Mouse (Mus musculus) megakaryocyte, adult 5-6 weeks (primary cell): Measurements from ENCODE around the gene Alk. TPM values are rescaled to one million over a fixed set of nuclear protein-coding genes. Genes with fewer than 3 reads are reported as not detected.

Experiments
- ATAC-seq: 2 replicates; pipeline ENCODE4 v1.8.0; 2016; ENCODE audit warnings: mild to moderate bottlenecking, inconsistent platforms; ENCODE audit not compliant: poor library complexity, severe bottlenecking
- total RNA-seq, 2 experiments: library from RNA; stranded (forward) in 1 of 2; stranded (reverse) in 1 of 2; fragments of 153-499, 151-499 nt in 1 of 2; fragments of 221-1000, 200-1000 nt in 1 of 2; gene quantifications; 2 replicates each; pipeline versions ENCODE4 v1.2.3 to v1.2.4; 2015 to 2017

The Alk gene
- total RNA-seq, 2 experiments from 2014 or later, result not detected

GRCm38 (mm10) chr17:72404813-72405212, 199.6 kb downstream of the Alk start:
- ATAC-seq, result no peak

- no peak for ATAC-seq
Observed at GRCm38 (mm10) chr17:72401861-72402260, 202.6 kb downstream of the Alk start.

GRCm38 (mm10) chr17:72401349-72401748, 203.1 kb downstream of the Alk start:
- ATAC-seq, result no peak

GRCm38 (mm10) chr17:72399331-72400059, 204.9 kb downstream of the Alk start:
- ATAC-seq, result no peak

- no peak for ATAC-seq
Observed at GRCm38 (mm10) chr17:72395956-72396355, 208.5 kb downstream of the Alk start.

- no peak for ATAC-seq
Observed at GRCm38 (mm10) chr17:72368991-72369390, 235.4 kb downstream of the Alk start.

- ATAC-seq, result no peak
Observed at GRCm38 (mm10) chr17:72362811-72363496, 241.5 kb downstream of the Alk start.

GRCm38 (mm10) chr17:72361961-72362360, 242.5 kb downstream of the Alk start:
- no peak for ATAC-seq

- ATAC-seq, result no peak
Observed at GRCm38 (mm10) chr17:72356759-72357302, 247.6 kb downstream of the Alk start.

- ATAC-seq, result no peak
Observed at GRCm38 (mm10) chr17:72339437-72339836, 265.0 kb downstream of the Alk start.

GRCm38 (mm10) chr17:72332909-72333308, 271.5 kb downstream of the Alk start:
- no peak for ATAC-seq

- no peak for ATAC-seq
Observed at GRCm38 (mm10) chr17:72325941-72326340, 278.5 kb downstream of the Alk start.

GRCm38 (mm10) chr17:72319576-72319975, 284.9 kb downstream of the Alk start:
- ATAC-seq, result no peak

GRCm38 (mm10) chr17:72299651-72300050, 304.8 kb downstream of the Alk start:
- ATAC-seq, result no peak

GRCm38 (mm10) chr17:72296349-72296748, 308.1 kb downstream of the Alk start:
- no peak for ATAC-seq

- ATAC-seq, result no peak
Observed at GRCm38 (mm10) chr17:72293267-72293580, 311.2 kb downstream of the Alk start.

- no peak for ATAC-seq
Observed at GRCm38 (mm10) chr17:72292444-72293266, 311.8 kb downstream of the Alk start.

GRCm38 (mm10) chr17:72285961-72286360, 318.5 kb downstream of the Alk start:
- no peak for ATAC-seq

GRCm38 (mm10) chr17:72278296-72278695, 326.1 kb downstream of the Alk start:
- no peak for ATAC-seq

GRCm38 (mm10) chr17:72276778-72277177, 327.6 kb downstream of the Alk start:
- ATAC-seq, result no peak

GRCm38 (mm10) chr17:72275391-72275904, 329.0 kb downstream of the Alk start:
- ATAC-seq, result no peak
